Mouse (Mus musculus) liver, embryonic 13.5 days (tissue): ENCODE measurements around the gene Adck2. TPM values are rescaled to one million over a fixed set of nuclear protein-coding genes. Genes with fewer than 3 reads are reported as not detected.

Source experiments
- ATAC-seq: fragments of 200-750 bp; cut with Nextera tagmentation; 2 replicates; pipeline ENCODE4 v1.8.0; 2017; ENCODE audit warnings: low read depth, mild to moderate bottlenecking, moderate number of reproducible peaks, moderate library complexity
- DNase-seq: peaks from one replicate; pipeline ENCODE4 v3.0.0; 2022
- H3K27ac ChIP-seq: fragments of 300-500 bp; sonication (generic); 2 replicates; pipeline ENCODE4 v1.5.1; 2015; ENCODE audit warnings: moderate library complexity, mild to moderate bottlenecking, inconsistent platforms
- H3K27me3 ChIP-seq: fragments of 300-500 bp; sonication (generic); 2 replicates; pipeline ENCODE4 v1.6.1; 2015; ENCODE audit warnings: mild to moderate bottlenecking, inconsistent platforms
- H3K36me3 ChIP-seq: fragments of 300-500 bp; sonication (generic); 2 replicates; pipeline ENCODE4 v1.6.1; 2015; ENCODE audit warnings: mild to moderate bottlenecking, inconsistent platforms
- H3K4me1 ChIP-seq: fragments of 300-500 bp; sonication (generic); replicated peaks from 2 replicates; pipeline ENCODE4 v1.6.1; 2015; ENCODE audit warnings: inconsistent platforms
- H3K4me2 ChIP-seq: fragments of 300-500 bp; sonication (generic); 2 replicates; pipeline ENCODE4 v1.6.1; 2015; ENCODE audit warnings: inconsistent platforms, mild to moderate bottlenecking, moderate library complexity
- H3K4me3 ChIP-seq: fragments of 300-500 bp; sonication (generic); replicated peaks from 2 replicates; pipeline ENCODE4 v1.5.1; 2015; ENCODE audit warnings: mild to moderate bottlenecking, inconsistent platforms
- H3K9ac ChIP-seq: fragments of 300-500 bp; sonication (generic); 2 replicates; pipeline ENCODE4 v1.6.1; 2015; ENCODE audit warnings: mild to moderate bottlenecking, inconsistent platforms
- H3K9me3 ChIP-seq: fragments of 300-500 bp; sonication (generic); replicated peaks from 2 replicates; pipeline ENCODE4 v1.6.1; 2016; ENCODE audit warnings: inconsistent platforms
- WGBS: fragments of 180-500 bp; shearing (Covaris S2); methylation state at CpG from one replicate; pipeline ENCODE4 v1.1.7; 2015; ENCODE audit not compliant: insufficient replicate concordance; 5-methylcytosine and 5-hydroxymethylcytosine counted together
- polyA plus RNA-seq: library from polyadenylated mRNA; unstranded; fragments of >200 nt; fragmentation: Nextera tagmentation; extraction: Ambion mirVana; gene quantifications from 2 replicates; pipeline ENCODE4 v1.2.1, GENCODE M21; 2015

The Adck2 gene
- polyA plus RNA-seq, 1 experiment from 2014 or later: 8.9 TPM

DNA sequence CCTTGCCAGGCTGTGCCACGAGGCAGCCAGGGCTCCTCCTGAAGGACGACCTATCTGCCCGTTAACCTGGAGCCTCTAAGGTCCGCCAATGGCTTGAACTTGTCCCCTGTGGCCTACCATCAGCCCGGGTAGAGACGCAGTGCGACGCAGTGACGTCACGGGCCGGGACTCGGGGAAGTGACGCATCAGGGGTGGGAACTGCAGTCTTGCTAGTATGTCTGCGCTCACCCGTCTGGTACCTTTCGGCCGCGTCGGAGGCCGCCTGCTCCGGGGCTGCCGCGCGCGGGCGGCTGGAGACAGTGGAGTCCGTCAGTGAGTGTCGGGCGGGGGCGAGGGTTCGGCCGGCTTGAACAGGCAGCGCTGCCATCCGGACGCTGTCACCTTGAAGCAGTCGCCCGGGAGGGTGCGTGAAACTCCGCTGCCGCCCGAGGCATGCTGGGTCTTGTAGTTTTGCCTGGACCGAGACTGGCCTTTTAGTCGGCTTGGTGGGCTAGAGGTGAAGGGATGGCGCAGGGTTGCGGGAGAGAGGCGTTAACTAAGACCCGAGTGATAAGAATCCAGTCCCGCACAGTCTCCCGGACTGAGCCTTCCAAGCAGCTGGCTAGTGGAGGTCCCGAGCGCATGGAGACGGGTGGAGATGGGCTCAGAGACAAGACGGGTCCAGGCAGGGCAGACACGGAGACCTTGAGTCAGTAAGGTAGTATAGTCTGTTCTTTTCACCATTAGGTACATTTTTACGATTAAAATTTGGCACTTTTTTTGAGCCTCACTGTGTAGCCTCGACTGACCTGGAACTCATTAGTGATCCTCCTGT, 18.9 kb downstream of the Adck2 start, which contains the start of gene Ndufb2:
Ndufb2 (plus strand) TSS at position 174 of the 814 bp plus-strand sequence.
- DNase-seq: peak; percentile 93
- Histone ChIP-seq H3K27me3 (no peaks in the 10 kb centered on the region), H3K27ac (peak within 1 kb of the TSS; percentile 81), H3K36me3 (peaks cover 24% of the 10 kb centered on the region), H3K9me3 (no peaks in the 10 kb centered on the region), H3K4me3 (peak within 1 kb of the TSS; percentile 84), H3K9ac (peak within 1 kb of the TSS; percentile 88), H3K4me1 (peaks cover 23% of the 10 kb centered on the region), H3K4me2 (peak within 1 kb of the TSS; percentile 82)
- WGBS: under 1% methylated on average over 56 of the region's 56 CpGs
- peak; percentile 98 for ATAC-seq

DNA sequence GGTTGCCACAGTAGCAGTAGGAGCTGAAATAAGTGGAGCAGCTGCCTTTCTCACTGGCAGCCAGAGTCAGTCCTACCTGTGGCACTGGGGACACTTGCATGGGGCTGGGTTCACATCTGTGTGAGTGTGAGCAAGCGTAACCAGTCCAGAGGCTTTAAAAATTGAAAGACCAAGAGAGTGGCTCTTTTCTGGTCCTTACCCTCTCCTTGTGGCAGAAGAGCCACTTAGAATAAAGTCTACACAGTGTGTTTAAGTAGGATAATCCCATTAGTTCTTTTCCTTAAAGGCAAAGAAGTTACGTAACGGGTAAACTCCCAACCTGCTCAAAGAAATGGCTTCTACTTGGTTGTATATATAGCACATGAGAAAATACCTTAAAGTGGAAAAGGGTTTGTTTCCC, 27.2 kb downstream of the Adck2 start:
- Histone ChIP-seq H3K4me1 (no peaks in the 10 kb centered on the region), H3K9me3 (no peaks in the 10 kb centered on the region), H3K4me3 (no peak overlapping the region), H3K27ac (no peak overlapping the region), H3K36me3 (peaks cover 55% of the 10 kb centered on the region), H3K27me3 (no peaks in the 10 kb centered on the region), H3K9ac (no peak overlapping the region), H3K4me2 (no peak overlapping the region)
- DNase-seq (no peak), ATAC-seq (no peak)
- WGBS: 88% methylated on average over 3 of the region's 3 CpGs

DNA sequence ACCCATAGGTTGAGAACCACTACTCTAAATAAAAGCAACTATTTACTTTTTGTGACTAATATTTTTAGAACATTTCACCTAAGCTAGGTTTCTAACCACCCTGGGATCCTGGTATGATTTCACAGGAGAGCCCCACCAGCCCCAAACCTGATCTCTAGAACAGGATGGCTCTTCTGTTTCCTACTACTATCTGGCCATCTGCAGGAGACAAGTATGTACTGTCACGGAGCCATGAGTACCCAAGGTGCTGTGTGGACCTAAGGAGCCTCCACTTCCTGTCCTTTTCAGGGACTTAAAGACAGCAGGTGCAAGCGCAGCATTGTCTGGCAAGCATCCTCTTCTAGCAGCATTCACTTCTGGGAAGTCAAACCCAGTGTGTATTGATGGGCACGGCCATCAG, 28.2 kb downstream of the Adck2 start:
- Histone ChIP-seq H3K9me3 (no peaks in the 10 kb centered on the region), H3K4me3 (no peak overlapping the region), H3K36me3 (peaks cover 55% of the 10 kb centered on the region), H3K4me1 (no peaks in the 10 kb centered on the region), H3K9ac (no peak overlapping the region), H3K27ac (no peak overlapping the region), H3K27me3 (no peaks in the 10 kb centered on the region), H3K4me2 (no peak overlapping the region)
- WGBS: 76% methylated on average over 3 of the region's 3 CpGs
- ATAC-seq: no peak
- no peak for DNase-seq

DNA sequence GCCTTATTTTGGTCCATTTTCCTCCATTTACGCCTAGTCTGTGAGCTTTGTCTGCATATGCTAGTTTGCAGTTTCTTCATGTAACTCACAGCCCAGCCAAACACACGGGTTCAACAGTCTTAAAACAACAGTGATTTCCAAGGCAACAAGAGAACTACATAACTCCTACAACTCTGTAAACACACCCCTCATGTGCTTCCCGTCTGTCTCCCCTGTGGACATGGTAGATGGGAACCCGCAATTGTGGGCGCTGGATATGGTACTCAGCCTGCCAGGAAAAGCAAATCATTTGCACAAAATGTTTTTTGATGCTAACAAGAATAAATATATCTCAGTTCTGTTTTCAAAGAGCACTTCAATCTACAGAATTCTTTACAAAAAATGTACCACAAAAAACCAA, 30.9 kb downstream of the Adck2 start:
- 78% methylated on average over 5 of the region's 5 CpGs for WGBS

DNA sequence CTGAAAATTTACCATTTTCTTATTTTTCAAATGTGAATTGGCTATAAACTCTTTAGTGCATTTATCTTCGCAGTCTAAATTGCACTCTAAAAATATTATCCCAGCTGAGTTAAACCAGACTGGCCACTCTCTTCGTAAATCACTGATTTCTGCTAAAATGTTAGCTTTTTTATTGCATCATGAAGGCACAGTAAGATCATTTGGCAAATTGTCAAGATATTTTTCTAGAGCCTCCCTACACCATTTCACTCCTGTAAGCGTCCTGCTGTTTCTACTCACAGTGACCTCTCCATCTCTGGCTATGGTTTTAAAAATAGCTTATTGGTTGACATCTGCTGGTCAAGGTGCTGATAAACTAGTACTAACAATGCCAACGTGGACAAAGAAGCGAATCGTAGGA, 32.4 kb downstream of the Adck2 start:
- WGBS: 74% methylated on average over 6 of the region's 6 CpGs

More for the DNA sequence above, 30.9 kb downstream of the Adck2 start:
- Histone ChIP-seq H3K9me3 (no peaks in the 10 kb centered on the region), H3K4me1 (no peaks in the 10 kb centered on the region), H3K27me3 (no peaks in the 10 kb centered on the region), H3K27ac (no peak overlapping the region), H3K4me3 (no peak overlapping the region), H3K36me3 (peaks cover 33% of the 10 kb centered on the region), H3K4me2 (no peak overlapping the region), H3K9ac (no peak overlapping the region)
- no peak for DNase-seq
- no peak for ATAC-seq

DNA sequence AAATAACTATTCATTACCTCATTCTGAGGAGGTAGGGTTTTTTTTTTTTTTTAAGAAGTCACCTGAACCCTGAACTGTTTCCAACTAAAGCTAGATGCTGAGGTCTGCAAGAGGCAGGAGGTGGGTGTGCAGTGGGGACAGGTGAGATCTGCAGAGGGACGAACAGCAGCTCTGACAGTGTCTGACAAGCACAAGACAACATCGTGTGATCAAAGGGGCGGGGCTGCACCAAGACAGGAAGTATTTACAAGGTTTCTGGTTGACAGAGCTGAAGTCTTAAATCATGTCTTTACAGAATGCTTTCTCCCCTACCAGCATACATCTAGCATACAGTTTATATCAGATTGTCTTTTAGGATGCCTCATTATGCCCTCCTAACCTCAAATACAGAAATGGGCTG, 33.2 kb downstream of the Adck2 start:
- Histone ChIP-seq H3K9ac (no peak overlapping the region), H3K4me1 (no peaks in the 10 kb centered on the region), H3K36me3 (peaks cover 17% of the 10 kb centered on the region), H3K9me3 (no peaks in the 10 kb centered on the region), H3K27me3 (no peaks in the 10 kb centered on the region), H3K4me2 (no peak overlapping the region), H3K27ac (no peak overlapping the region), H3K4me3 (no peak overlapping the region)
- ATAC-seq (no peak), DNase-seq (no peak)
- 42% methylated on average over 3 of the region's 3 CpGs for WGBS

More for the DNA sequence above, 32.4 kb downstream of the Adck2 start:
- DNase-seq (no peak), ATAC-seq (no peak)
- Histone ChIP-seq H3K27ac (no peak overlapping the region), H3K27me3 (no peaks in the 10 kb centered on the region), H3K4me2 (no peak overlapping the region), H3K9ac (no peak overlapping the region), H3K4me1 (no peaks in the 10 kb centered on the region), H3K4me3 (no peak overlapping the region), H3K9me3 (no peaks in the 10 kb centered on the region), H3K36me3 (peaks cover 22% of the 10 kb centered on the region)

DNA sequence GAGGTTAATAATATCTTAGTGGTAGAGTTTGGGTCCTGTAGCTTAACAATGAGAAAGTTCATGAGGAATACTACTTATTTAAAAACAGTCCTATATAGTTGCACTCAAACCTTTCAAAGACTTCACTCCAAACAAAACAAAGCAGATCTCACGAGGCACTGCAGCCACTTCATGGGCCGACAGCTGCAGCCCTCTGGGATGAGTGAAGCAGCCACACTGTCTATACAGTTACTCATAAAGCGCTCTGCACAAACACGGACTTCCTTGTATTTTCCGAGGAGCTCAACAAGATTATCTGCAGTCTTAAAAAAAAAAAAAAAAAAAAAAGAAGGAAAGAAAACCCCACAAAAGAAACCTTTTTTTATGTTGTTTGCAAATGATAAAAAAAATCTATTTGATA, 33.7 kb downstream of the Adck2 start:
- WGBS: 77% methylated on average over 5 of the region's 5 CpGs

DNA sequence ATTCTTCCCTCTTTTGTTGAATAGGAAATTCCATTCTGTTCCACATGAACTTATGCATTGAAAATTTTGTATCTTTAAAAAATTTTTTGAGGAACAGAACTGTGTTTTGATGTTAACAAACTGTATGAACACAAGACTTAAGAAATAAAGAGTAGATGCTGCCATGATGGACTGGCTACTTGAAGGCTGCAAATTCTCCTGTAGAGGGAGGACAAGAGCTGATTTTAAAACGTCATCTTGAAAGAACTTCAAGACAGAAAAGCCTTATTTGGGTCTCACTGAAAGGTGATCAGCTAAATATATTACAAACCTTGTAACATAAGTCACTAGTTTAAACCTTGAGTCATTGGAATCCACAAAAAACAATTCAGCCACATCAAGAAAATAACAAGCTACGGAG, 36.5 kb downstream of the Adck2 start:
- H3K27ac ChIP-seq: no peak overlapping the region
- DNase-seq: no peak
- no peak overlapping the region for H3K4me3 ChIP-seq
- H3K9ac ChIP-seq: no peak overlapping the region
- H3K4me2 ChIP-seq: no peak overlapping the region
- peaks cover 19% of the 10 kb centered on the region for H3K36me3 ChIP-seq
- no peaks in the 10 kb centered on the region for H3K9me3 ChIP-seq
- WGBS: 73% methylated on average over 2 of the region's 2 CpGs
- no peak for ATAC-seq
- H3K27me3 ChIP-seq: no peaks in the 10 kb centered on the region
- no peaks in the 10 kb centered on the region for H3K4me1 ChIP-seq

More for the DNA sequence above, 33.7 kb downstream of the Adck2 start:
- Histone ChIP-seq H3K27ac (no peak overlapping the region), H3K4me1 (no peaks in the 10 kb centered on the region), H3K36me3 (peaks cover 14% of the 10 kb centered on the region; the same call in 1 of the 2 replicates), H3K4me3 (no peak overlapping the region), H3K27me3 (no peaks in the 10 kb centered on the region), H3K4me2 (no peak overlapping the region), H3K9me3 (no peaks in the 10 kb centered on the region), H3K9ac (no peak overlapping the region)
- ATAC-seq (no peak), DNase-seq (no peak)

DNA sequence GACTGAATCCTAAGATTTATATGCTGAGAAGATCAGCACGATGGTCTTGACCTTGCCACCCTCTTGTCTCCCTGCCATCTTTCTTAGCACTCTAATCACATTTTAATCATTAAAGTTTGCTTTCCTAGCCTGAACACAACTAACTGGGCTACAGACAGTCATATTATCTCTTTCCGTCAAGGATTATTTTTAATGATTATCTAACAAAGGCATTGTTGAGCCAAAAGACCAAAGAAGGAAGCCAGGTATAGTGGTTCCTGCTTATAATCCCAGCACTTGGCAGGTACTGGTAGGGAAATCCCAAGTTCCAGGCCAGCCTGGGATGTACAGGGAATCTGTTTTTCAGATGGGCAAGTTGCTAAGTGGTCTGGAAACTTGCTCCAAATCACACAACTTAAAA, 37.6 kb downstream of the Adck2 start:
- 87% methylated on average over 2 of the region's 2 CpGs for WGBS
- no peak overlapping the region for H3K4me3 ChIP-seq
- H3K27ac ChIP-seq: no peak overlapping the region
- DNase-seq: no peak
- no peak overlapping the region for H3K9ac ChIP-seq
- H3K9me3 ChIP-seq: no peaks in the 10 kb centered on the region
- H3K4me2 ChIP-seq: no peak overlapping the region
- no peaks in the 10 kb centered on the region for H3K27me3 ChIP-seq
- peaks cover 28% of the 10 kb centered on the region for H3K36me3 ChIP-seq
- no peaks in the 10 kb centered on the region for H3K4me1 ChIP-seq
- ATAC-seq: no peak

Other genes with a start within 250 kb of the Adck2 start
- gene Slc37a3, start 196.2 kb upstream of the Adck2 start, polyA plus RNA-seq: 6.8 and 8.0 TPM in 2 replicates
- 0.18 and 0.27 TPM in 2 replicates for gene Rab19, start 192.7 kb upstream of the Adck2 start, polyA plus RNA-seq
- gene Mkrn1, start 153.4 kb upstream of the Adck2 start, polyA plus RNA-seq: 197 and 202 TPM in 2 replicates
- gene Dennd2a, start 16.0 kb upstream of the Adck2 start, polyA plus RNA-seq: 1.9 and 2.1 TPM in 2 replicates
- gene Gm42420, start 11.9 kb downstream of the Adck2 start, polyA plus RNA-seq: 1.0 and 1.4 TPM in 2 replicates
- gene Ndufb2, start 18.7 kb downstream of the Adck2 start, polyA plus RNA-seq: 233 and 270 TPM in 2 replicates
- gene Braf, start 151.6 kb downstream of the Adck2 start, polyA plus RNA-seq: 6.2 and 8.0 TPM in 2 replicates
- 96.2 and 110 TPM in 2 replicates for gene Mrps33, start 237.1 kb downstream of the Adck2 start, polyA plus RNA-seq